Mouse (Mus musculus): Measurements from ENCODE around the gene Mpig6b. TPM values are rescaled to one million over a fixed set of nuclear protein-coding genes. Genes with fewer than 3 reads are reported as not detected.

Gene Mpig6b
- 0.04 TPM in 1 of 2 replicates, not detected in the other for polyA plus RNA-seq (2012)

GRCm38 (mm10) chr17:35066084-35066483 lies at the start of gene Mpig6b:
Mpig6b (minus strand) TSS chr17:35066184.

GRCm38 (mm10) chr17:35115046-35116019 lies 49.3 kb upstream of the Mpig6b start, which contains the start of gene Ly6g5b:
Ly6g5b (minus strand) TSS chr17:35115428.

GRCm38 (mm10) chr17:35108097-35108496 lies 42.1 kb upstream of the Mpig6b start, which contains the start of gene Ly6g5c:
Ly6g5c (plus strand) TSS chr17:35108279.

GRCm38 (mm10) chr17:35088825-35089644 lies 23.1 kb upstream of the Mpig6b start, which contains the start of gene Abhd16a:
Abhd16a (plus strand) TSS chr17:35089263.

GRCm38 (mm10) chr17:35085208-35085865 lies 19.4 kb upstream of the Mpig6b start, which contains the start of gene Ly6g6f:
Ly6g6f (minus strand) TSS chr17:35085610.

GRCm38 (mm10) chr17:35077786-35078233 lies 11.8 kb upstream of the Mpig6b start, which contains the start of gene Ly6g6d:
Ly6g6d (minus strand) TSS chr17:35078065.

GRCm38 (mm10) chr17:35076507-35077176 lies 10.7 kb upstream of the Mpig6b start, which contains the start of gene Ly6g6e:
Ly6g6e (plus strand) TSS chr17:35076902.

GRCm38 (mm10) chr17:35064951-35065947 lies 735 bp downstream of the Mpig6b start, which contains the start of gene Ly6g6c:
Ly6g6c (plus strand) TSS chr17:35065388.

GRCm38 (mm10) chr17:35058911-35059892 lies 6.8 kb downstream of the Mpig6b start, which contains the start of gene Ddah2:
Ddah2 (plus strand) TSS chr17:35059035.

GRCm38 (mm10) chr17:35049561-35050016 lies 16.4 kb downstream of the Mpig6b start, which contains the start of gene Clic1:
Clic1 (plus strand) TSS chr17:35049966.

GRCm38 (mm10) chr17:35046681-35047455 lies 19.1 kb downstream of the Mpig6b start, which contains the start of gene Msh5:
Msh5 (minus strand) TSS chr17:35046745.

GRCm38 (mm10) chr17:35027277-35028068 lies 38.5 kb downstream of the Mpig6b start, which contains the start of gene Sapcd1:
Sapcd1 (minus strand) TSS chr17:35028016.

GRCm38 (mm10) chr17:35016376-35016775 lies 49.6 kb downstream of the Mpig6b start, which contains the start of gene Vwa7:
Vwa7 (plus strand) TSS chr17:35016579.

Measured in megakaryocyte-erythroid progenitor cell, adult 5 weeks (primary cell).